Mouse (Mus musculus): ENCODE measurements around the gene Gm20431. TPM values are rescaled to one million over a fixed set of nuclear protein-coding genes. Genes with fewer than 3 reads are reported as not detected.

Gm20431 gene
- total RNA-seq, 1 experiment: 21.9 TPM

- Histone ChIP-seq H3K36me3 (ENCODE audit: control insufficient read depth, insufficient read depth, low read length, poor library complexity, severe bottlenecking) (no peaks in the 10 kb centered on the region), H3K27ac (ENCODE audit: insufficient read depth, low read depth, low read length, poor library complexity, severe bottlenecking) (no peak overlapping the region), H3K4me1 (ENCODE audit: control insufficient read depth in 2 of 2, insufficient read depth in 2 of 2, low read length in 2 of 2, poor library complexity in 1 of 2) (peaks cover 0 to 5% of the 10 kb centered on the region in 2 experiments; a peak in 1 of 4 replicates), H3K9ac (ENCODE audit: insufficient read depth, low read depth, low read length, poor library complexity, severe bottlenecking) (no peak overlapping the region), H3K4me3 (ENCODE audit: insufficient read depth in 1 of 2, low read depth in 1 of 2, low read length in 2 of 2, poor library complexity in 1 of 2, severe bottlenecking in 1 of 2) (no peak overlapping the region), H3K9me3 (ENCODE audit: control insufficient read depth, insufficient read depth, low read depth, low read length) (no peaks in the 10 kb centered on the region)
- in situ Hi-C loops (cut with MboI; ENCODE audit: low sequenced_read_pairs in 2 of 2, unreplicated experiment in 2 of 2): loop anchor here in 1 of 2 experiments (5.0 kb wide), 1 partner anchor 68 kb away; no protein-coding TSS in a partner anchor
- TF ChIP-seq HCFC1 (IDR thresholded peaks at IDR 0.05; ENCODE audit: borderline replicate concordance, insufficient read depth, low read length) (no peak), MAFK (IDR thresholded peaks at IDR 0.05; ENCODE audit: insufficient read depth, low read depth, low read length) (no peak), ZNF384 (IDR thresholded peaks at IDR 0.05; ENCODE audit: low read depth, low read length) (no peak), CHD2 (IDR thresholded peaks at IDR 0.05; ENCODE audit: low read depth, low read length) (no peak), ZC3H11A (IDR thresholded peaks at IDR 0.05; ENCODE audit: borderline replicate concordance, low read depth, low read length) (no peak)
- no peak for DNase-seq (ENCODE audit: low read depth, low spot score)
Measured at GRCm38 (mm10) chr2:167600481-167600995, 60.8 kb downstream of the Gm20431 start.

- no peak for DNase-seq (ENCODE audit: low read depth, low spot score)
- TF ChIP-seq ZNF384 (IDR thresholded peaks at IDR 0.05; ENCODE audit: low read depth, low read length) (no peak), HCFC1 (IDR thresholded peaks at IDR 0.05; ENCODE audit: borderline replicate concordance, insufficient read depth, low read length) (no peak), CHD2 (IDR thresholded peaks at IDR 0.05; ENCODE audit: low read depth, low read length) (no peak), ZC3H11A (IDR thresholded peaks at IDR 0.05; ENCODE audit: borderline replicate concordance, low read depth, low read length) (no peak), MAFK (IDR thresholded peaks at IDR 0.05; ENCODE audit: insufficient read depth, low read depth, low read length) (no peak)
- Histone ChIP-seq H3K9me3 (ENCODE audit: control insufficient read depth, insufficient read depth, low read depth, low read length) (no peaks in the 10 kb centered on the region), H3K4me1 (ENCODE audit: control insufficient read depth in 2 of 2, insufficient read depth in 2 of 2, low read length in 2 of 2, poor library complexity in 1 of 2) (peaks cover 0 to 7% of the 10 kb centered on the region in 2 experiments; a peak in 1 of 4 replicates), H3K4me3 (ENCODE audit: insufficient read depth in 1 of 2, low read depth in 1 of 2, low read length in 2 of 2, poor library complexity in 1 of 2, severe bottlenecking in 1 of 2) (no peak overlapping the region), H3K9ac (ENCODE audit: insufficient read depth, low read depth, low read length, poor library complexity, severe bottlenecking) (no peak overlapping the region), H3K27ac (ENCODE audit: insufficient read depth, low read depth, low read length, poor library complexity, severe bottlenecking) (no peak overlapping the region), H3K36me3 (ENCODE audit: control insufficient read depth, insufficient read depth, low read length, poor library complexity, severe bottlenecking) (no peaks in the 10 kb centered on the region)
- in situ Hi-C loops (cut with MboI; ENCODE audit: low sequenced_read_pairs in 2 of 2, unreplicated experiment in 2 of 2): loop anchor here (5.0 kb wide), 2 partner anchors 53 to 68 kb away; no protein-coding TSS in a partner anchor
Measured at GRCm38 (mm10) chr2:167599917-167600316, 61.4 kb downstream of the Gm20431 start.

GRCm38 (mm10) chr2:167599195-167599594, 62.1 kb downstream of the Gm20431 start:
- Histone ChIP-seq H3K36me3 (ENCODE audit: control insufficient read depth, insufficient read depth, low read length, poor library complexity, severe bottlenecking) (no peaks in the 10 kb centered on the region), H3K27ac (ENCODE audit: insufficient read depth, low read depth, low read length, poor library complexity, severe bottlenecking) (no peak overlapping the region), H3K4me3 (ENCODE audit: insufficient read depth in 1 of 2, low read depth in 1 of 2, low read length in 2 of 2, poor library complexity in 1 of 2, severe bottlenecking in 1 of 2) (no peak overlapping the region), H3K4me1 (ENCODE audit: control insufficient read depth in 2 of 2, insufficient read depth in 2 of 2, low read length in 2 of 2, poor library complexity in 1 of 2) (peaks cover 0 to 7% of the 10 kb centered on the region in 2 experiments; a peak in 1 of 4 replicates), H3K9me3 (ENCODE audit: control insufficient read depth, insufficient read depth, low read depth, low read length) (no peaks in the 10 kb centered on the region), H3K9ac (ENCODE audit: insufficient read depth, low read depth, low read length, poor library complexity, severe bottlenecking) (no peak overlapping the region)
- no peak for DNase-seq (ENCODE audit: low read depth, low spot score)
- in situ Hi-C loops (cut with MboI; ENCODE audit: low sequenced_read_pairs in 2 of 2, unreplicated experiment in 2 of 2): loop anchor here in 1 of 2 experiments (5.0 kb wide), 1 partner anchor 52 kb away; no protein-coding TSS in a partner anchor
- TF ChIP-seq ZNF384 (IDR thresholded peaks at IDR 0.05; ENCODE audit: low read depth, low read length) (no peak), ZC3H11A (IDR thresholded peaks at IDR 0.05; ENCODE audit: borderline replicate concordance, low read depth, low read length) (no peak), HCFC1 (IDR thresholded peaks at IDR 0.05; ENCODE audit: borderline replicate concordance, insufficient read depth, low read length) (no peak), MAFK (IDR thresholded peaks at IDR 0.05; ENCODE audit: insufficient read depth, low read depth, low read length) (no peak), CHD2 (IDR thresholded peaks at IDR 0.05; ENCODE audit: low read depth, low read length) (no peak)

- in situ Hi-C loops (cut with MboI; ENCODE audit: low sequenced_read_pairs in 2 of 2, unreplicated experiment in 2 of 2): loop anchor here in 1 of 2 experiments (5.0 kb wide), 1 partner anchor 50 kb away; no protein-coding TSS in a partner anchor
- no peak for DNase-seq (ENCODE audit: low read depth, low spot score)
- Histone ChIP-seq H3K4me3 (ENCODE audit: insufficient read depth in 1 of 2, low read depth in 1 of 2, low read length in 2 of 2, poor library complexity in 1 of 2, severe bottlenecking in 1 of 2) (peak overlapping the region; percentile 58 to 59; a peak in 3 of 4 replicates), H3K9me3 (ENCODE audit: control insufficient read depth, insufficient read depth, low read depth, low read length) (no peaks in the 10 kb centered on the region), H3K4me1 (ENCODE audit: control insufficient read depth in 2 of 2, insufficient read depth in 2 of 2, low read length in 2 of 2, poor library complexity in 1 of 2) (peaks cover 0 to 7% of the 10 kb centered on the region in 2 experiments; a peak in 1 of 4 replicates), H3K36me3 (ENCODE audit: control insufficient read depth, insufficient read depth, low read length, poor library complexity, severe bottlenecking) (no peaks in the 10 kb centered on the region), H3K27ac (ENCODE audit: insufficient read depth, low read depth, low read length, poor library complexity, severe bottlenecking) (no peak overlapping the region), H3K9ac (ENCODE audit: insufficient read depth, low read depth, low read length, poor library complexity, severe bottlenecking) (peak overlapping the region; percentile 40)
- TF ChIP-seq CHD2 (IDR thresholded peaks at IDR 0.05; ENCODE audit: low read depth, low read length) (no peak), HCFC1 (IDR thresholded peaks at IDR 0.05; ENCODE audit: borderline replicate concordance, insufficient read depth, low read length) (no peak), ZC3H11A (IDR thresholded peaks at IDR 0.05; ENCODE audit: borderline replicate concordance, low read depth, low read length) (no peak), MAFK (IDR thresholded peaks at IDR 0.05; ENCODE audit: insufficient read depth, low read depth, low read length) (no peak), ZNF384 (IDR thresholded peaks at IDR 0.05; ENCODE audit: low read depth, low read length) (no peak)
Measured at GRCm38 (mm10) chr2:167597492-167598186, 63.7 kb downstream of the Gm20431 start.

Data from ES-E14 (cell line).